ENCODE assay signal across 15 mouse cellular contexts in the genomic region with DNA sequence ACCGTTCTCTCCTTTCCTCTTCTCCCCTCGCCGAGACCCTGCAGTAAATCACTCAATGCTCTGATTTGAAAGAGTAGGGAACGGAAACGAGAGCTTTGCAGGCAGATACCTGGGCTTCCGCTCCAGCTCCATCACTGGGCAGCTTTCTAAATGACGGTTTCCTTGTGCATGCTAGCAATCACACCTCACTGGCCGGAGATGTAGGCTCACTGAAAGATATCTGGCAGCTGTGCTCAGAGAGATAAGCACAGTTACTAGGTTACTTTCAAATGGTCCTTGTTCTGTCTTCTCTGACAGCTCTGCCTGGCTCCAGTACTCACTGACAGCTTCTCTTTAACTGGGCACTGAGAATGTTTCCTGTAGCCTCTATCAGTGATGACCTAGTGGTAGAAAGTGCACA.
DNase-seq lines count a peak whose midpoint lies in the region; ATAC-seq lines count a peak whose summit lies in the region.
"Had no signal": no experiment of that assay in that cellular context is flagged by ENCODE, and none has a peak within 500 bp of the region (broad histone marks: within the 10 kb centered on the region; RNA-seq: fewer than 3 reads in every experiment).

No protein-coding gene starts in this region.

- H3K27me3 ChIP-seq in heart, embryonic 15.5 days = peaks cover 10% of the 10 kb centered on the region
- H3K27me3 ChIP-seq in liver, embryonic 13.5 days = peaks cover 13% of the 10 kb centered on the region
- no peaks in the 10 kb centered on the region for H3K27me3 ChIP-seq in hindbrain, embryonic 11.5 days (ENCODE audit: control insufficient read depth, insufficient read depth, low read length)
- H3K27me3 ChIP-seq: hindbrain, embryonic 15.5 days; midbrain, embryonic 13.5 days had no signal

- WGBS in heart, embryonic 15.5 days = 6% methylated on average over 8 of the region's 8 CpGs
- WGBS in liver, embryonic 13.5 days (ENCODE audit: insufficient replicate concordance) = 7% methylated on average over 8 of the region's 8 CpGs
- WGBS in hindbrain, embryonic 11.5 days = 79% methylated on average over 8 of the region's 8 CpGs

- peaks cover 25% of the 10 kb centered on the region for H3K4me1 ChIP-seq in heart, embryonic 15.5 days (replicated peaks)
- H3K4me1 ChIP-seq in liver, embryonic 13.5 days (replicated peaks) = peaks cover 50% of the 10 kb centered on the region
- H3K4me1 ChIP-seq in hindbrain, embryonic 11.5 days (replicated peaks; ENCODE audit: control insufficient read depth, insufficient read depth, low read length) = 0 out of 2 replicates have a peak, but pooled peaks cover 4% of the 10 kb centered on the region

- H3K4me2 ChIP-seq in heart, embryonic 15.5 days = peak overlapping the region; percentile 40
- peak overlapping the region; percentile 51 for H3K4me2 ChIP-seq in liver, embryonic 13.5 days
- no peak overlapping the region for H3K4me2 ChIP-seq in hindbrain, embryonic 11.5 days (replicated peaks; ENCODE audit: low read depth, low read length)
- H3K4me2 ChIP-seq: hindbrain, embryonic 15.5 days; midbrain, embryonic 13.5 days had no signal

- no peaks in the 10 kb centered on the region for H3K36me3 ChIP-seq in heart, embryonic 15.5 days
- H3K36me3 ChIP-seq in liver, embryonic 13.5 days = no peaks in the 10 kb centered on the region
- no peaks in the 10 kb centered on the region for H3K36me3 ChIP-seq in hindbrain, embryonic 11.5 days (ENCODE audit: control insufficient read depth, insufficient read depth, low read length)
- H3K36me3 ChIP-seq: hindbrain, embryonic 15.5 days; midbrain, embryonic 13.5 days had no signal

- ATAC-seq in heart, embryonic 15.5 days (replicated peaks; ENCODE audit: insufficient number of reproducible peaks, insufficient read depth, low FRiP score, low read depth) = peak; percentile 39; the same call in 1 of the 2 replicates
- peak; percentile 87 for ATAC-seq in liver, embryonic 13.5 days (ENCODE audit: low read depth)
- ATAC-seq in hindbrain, embryonic 11.5 days (ENCODE audit: low FRiP score) = no peak
- ATAC-seq: midbrain, embryonic 13.5 days; Patski had no signal

- no peak overlapping the region for H3K27ac ChIP-seq in heart, embryonic 15.5 days
- no peak overlapping the region for H3K27ac ChIP-seq in liver, embryonic 13.5 days
- H3K27ac ChIP-seq in hindbrain, embryonic 11.5 days (ENCODE audit: low read depth, low read length) = no peak overlapping the region
- H3K27ac ChIP-seq: hindbrain, embryonic 15.5 days; midbrain, embryonic 13.5 days; stomach, postnatal 0 days had no signal

- no peaks in the 10 kb centered on the region for H3K9me3 ChIP-seq in heart, embryonic 15.5 days (replicated peaks)
- H3K9me3 ChIP-seq in liver, embryonic 13.5 days (replicated peaks) = no peaks in the 10 kb centered on the region
- no peaks in the 10 kb centered on the region for H3K9me3 ChIP-seq in hindbrain, embryonic 11.5 days (ENCODE audit: control insufficient read depth, low read length)
- H3K9me3 ChIP-seq: hindbrain, embryonic 15.5 days; midbrain, embryonic 13.5 days had no signal

- no peak overlapping the region for H3K4me3 ChIP-seq in heart, embryonic 15.5 days
- H3K4me3 ChIP-seq in liver, embryonic 13.5 days (replicated peaks) = no peak overlapping the region
- no peak overlapping the region for H3K4me3 ChIP-seq in hindbrain, embryonic 11.5 days (ENCODE audit: low read depth, low read length)
- H3K4me3 ChIP-seq: hindbrain, embryonic 15.5 days; midbrain, embryonic 13.5 days had no signal

- DNase-seq in heart, postnatal 4 days = no peak
- DNase-seq in CD4-positive, CD25-positive, alpha-beta regulatory T cell, adult 2 months (ENCODE audit: low read depth, low spot score) = peak; percentile 50
- peak; percentile 41 for DNase-seq in c-Kit-positive CD71-positive TER-119-negative erythroid progenitor cells, embryonic 14.5 days (ENCODE audit: low read depth)
- DNase-seq in liver, embryonic 13.5 days = peak; percentile 48
- no peak for DNase-seq in hindbrain, embryonic 11.5 days (ENCODE audit: low spot score)
- no peak for DNase-seq in ovary, adult 18-20 months (ENCODE audit: low spot score)
- DNase-seq in cerebellum, adult 18-20 months = no peak
- DNase-seq: cerebellum, adult 8-10 months; gastrocnemius, postnatal 36 days; kidney, adult 2 months had no signal

- no peak overlapping the region for H3K9ac ChIP-seq in heart, embryonic 15.5 days
- H3K9ac ChIP-seq in liver, embryonic 13.5 days = no peak overlapping the region
- no peak overlapping the region for H3K9ac ChIP-seq in hindbrain, embryonic 11.5 days (ENCODE audit: low read depth, low read length)
- H3K9ac ChIP-seq: hindbrain, embryonic 15.5 days; midbrain, embryonic 13.5 days had no signal

Comparison
In these comparisons a context has a peak if more than half of its experiments do, and no peak if none do; other contexts are left out.
1. DNase-seq: peak in CD4-positive, CD25-positive, alpha-beta regulatory T cell, adult 2 months (single experiment), c-Kit-positive CD71-positive TER-119-negative erythroid progenitor cells, embryonic 14.5 days (single experiment) and liver, embryonic 13.5 days (single experiment); none in heart, postnatal 4 days (single experiment), hindbrain, embryonic 11.5 days (single experiment), ovary, adult 18-20 months (single experiment) and cerebellum, adult 18-20 months (0 of 2).